ENCODE assay signal across 19 mouse cellular contexts in genomic region chr10:20435913-20436312, GRCm38 (mm10).
"Had no signal": no experiment of that assay in that cellular context is flagged by ENCODE, and none has a peak within 500 bp of the region (broad histone marks: within the 10 kb centered on the region; RNA-seq: fewer than 3 reads in every experiment).

No protein-coding gene starts in this region.

- H3K4me2 ChIP-seq: liver, embryonic 15.5 days; lung, embryonic 15.5 days; midbrain, embryonic 12.5 days; neural tube, embryonic 13.5 days; neural tube, embryonic 15.5 days; stomach, embryonic 15.5 days had no signal

- H3K36me3 ChIP-seq: liver, embryonic 15.5 days; midbrain, embryonic 12.5 days; neural tube, embryonic 13.5 days; stomach, embryonic 15.5 days had no signal

- DNase-seq: liver, postnatal 0 days; lung, adult 2 months; lung, postnatal 14 days; lung, postnatal 36 days; midbrain, embryonic 14.5 days; retina, postnatal 1 day; right cerebral cortex, postnatal 14 days; thymus, adult 2 months; thymus, postnatal 25 days; thymus, postnatal 4 days had no signal

- H3K4me3 ChIP-seq: liver, embryonic 15.5 days; lung, embryonic 15.5 days; megakaryocyte, embryonic 14.5 days; midbrain, embryonic 12.5 days; neural tube, embryonic 13.5 days; neural tube, embryonic 15.5 days; stomach, embryonic 15.5 days had no signal

- ATAC-seq: liver, postnatal 0 days; lung, postnatal 0 days had no signal

- H3K4me1 ChIP-seq: liver, embryonic 15.5 days; midbrain, embryonic 12.5 days; neural tube, embryonic 13.5 days; neural tube, embryonic 15.5 days; stomach, embryonic 15.5 days had no signal

- H3K27me3 ChIP-seq: liver, embryonic 15.5 days; lung, embryonic 15.5 days; midbrain, embryonic 12.5 days; neural tube, embryonic 13.5 days; neural tube, embryonic 15.5 days; stomach, embryonic 15.5 days had no signal

- H3K9ac ChIP-seq: liver, embryonic 15.5 days; liver, postnatal 0 days; lung, embryonic 15.5 days; midbrain, embryonic 12.5 days; neural tube, embryonic 13.5 days; neural tube, embryonic 15.5 days; stomach, embryonic 15.5 days had no signal

- H3K27ac ChIP-seq: liver, embryonic 15.5 days; lung, embryonic 15.5 days; midbrain, embryonic 12.5 days; neural tube, embryonic 13.5 days; neural tube, embryonic 15.5 days; stomach, embryonic 15.5 days; stomach, postnatal 0 days had no signal

- H3K9me3 ChIP-seq: liver, embryonic 15.5 days; lung, embryonic 15.5 days; megakaryocyte, embryonic 14.5 days; midbrain, embryonic 12.5 days; neural tube, embryonic 13.5 days; neural tube, embryonic 15.5 days; stomach, embryonic 15.5 days had no signal
